In the genomic region with DNA sequence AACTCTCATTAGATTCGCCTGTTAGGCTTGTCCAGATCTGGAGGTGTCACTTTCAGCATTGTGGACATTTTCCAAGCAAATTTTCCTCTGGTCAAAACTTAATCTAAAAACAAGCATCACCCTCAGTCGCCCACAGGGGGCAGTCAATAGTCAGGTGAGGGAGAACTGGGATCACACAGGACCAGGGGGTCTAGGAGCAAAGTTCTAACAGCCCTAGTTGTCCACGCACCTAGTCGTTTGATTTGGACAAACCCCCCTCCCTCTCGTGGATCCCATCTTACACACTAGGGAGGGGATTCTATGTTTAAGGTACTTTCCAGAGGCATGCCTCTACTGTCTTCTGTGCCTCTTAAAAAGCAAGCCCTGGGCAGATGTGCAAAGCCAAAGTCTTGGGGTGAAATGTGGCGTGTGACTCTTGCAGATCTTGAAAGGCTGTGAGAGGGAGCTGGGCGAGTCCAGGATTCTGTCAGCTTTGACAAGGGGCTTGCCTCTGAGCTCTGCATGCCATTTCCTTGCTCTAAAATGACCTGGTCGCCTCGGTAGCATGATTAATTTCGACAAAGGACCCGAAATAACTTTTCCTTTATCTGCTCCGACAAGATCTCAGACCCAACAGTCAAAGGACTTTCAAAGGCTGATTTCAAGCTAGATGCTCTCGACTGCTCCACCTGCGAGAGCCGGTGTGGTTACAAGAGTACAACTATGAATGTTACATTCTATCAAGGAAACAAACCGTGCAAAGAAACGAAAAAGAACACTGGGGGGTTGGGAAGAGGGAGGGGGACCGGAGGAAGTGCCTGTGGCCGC, we compare ENCODE assay signal across 8 mouse cellular contexts. TPM values are rescaled to one million over a fixed set of nuclear protein-coding genes. Genes with fewer than 3 reads are reported as not detected.
DNase-seq lines count a peak whose midpoint lies in the region; ATAC-seq lines count a peak whose summit lies in the region.

No protein-coding gene starts in this region.

- H3K4me2 ChIP-seq in forebrain, embryonic 13.5 days: peak overlapping the region; percentile 99
- peak overlapping the region; percentile 97 for H3K4me2 ChIP-seq in intestine, embryonic 14.5 days (ENCODE audit: low read length)

- H3K9me3 ChIP-seq in forebrain, embryonic 13.5 days (replicated peaks): no peaks in the 10 kb centered on the region
- no peaks in the 10 kb centered on the region for H3K9me3 ChIP-seq in intestine, embryonic 14.5 days (ENCODE audit: control insufficient read depth, low read length)

- DNase-seq in urinary bladder, postnatal 14 days (ENCODE audit: low spot score): peak; percentile 18
- DNase-seq in urinary bladder, postnatal 36 days (ENCODE audit: low spot score in 2 of 2): no peak
- DNase-seq in intestine, embryonic 14.5 days (ENCODE audit: low spot score): peak; percentile 76
- peak; percentile 20 to 42 for DNase-seq in lung, adult 18-20 months
- peak; percentile 85 for DNase-seq in thymus, postnatal 4 days

- peaks cover 34% of the 10 kb centered on the region for H3K27me3 ChIP-seq in forebrain, embryonic 13.5 days
- peaks cover 45% of the 10 kb centered on the region for H3K27me3 ChIP-seq in intestine, embryonic 14.5 days (replicated peaks; ENCODE audit: control insufficient read depth, insufficient read depth, low read length)

- 0 out of 2 replicates have a peak, but pooled peaks have one; percentile 7 for ATAC-seq in cerebellum, adult (ENCODE audit: insufficient number of reproducible peaks, low FRiP score, low TSS enrichment)
- ATAC-seq in forebrain, embryonic 13.5 days: no peak
- ATAC-seq in intestine, embryonic 14.5 days (replicated peaks; ENCODE audit: low FRiP score, low TSS enrichment, low read depth): no peak
- ATAC-seq in neutrophil, adult 5-6 weeks (ENCODE audit: extremely low read depth, insufficient number of reproducible peaks, low FRiP score, poor library complexity, severe bottlenecking): peak; percentile 42

- H3K36me3 ChIP-seq in forebrain, embryonic 13.5 days (ENCODE audit: poor library complexity, severe bottlenecking): no peaks in the 10 kb centered on the region; the same call in 1 of the 2 replicates
- no peaks in the 10 kb centered on the region; the same call in 1 of the 2 replicates for H3K36me3 ChIP-seq in intestine, embryonic 14.5 days (ENCODE audit: control insufficient read depth, insufficient read depth, low read length)

- no peak overlapping the region for H3K27ac ChIP-seq in forebrain, embryonic 13.5 days
- no peak overlapping the region for H3K27ac ChIP-seq in intestine, embryonic 14.5 days (ENCODE audit: low read depth)

- H3K4me3 ChIP-seq in forebrain, embryonic 13.5 days: peak overlapping the region; percentile 69
- peak overlapping the region; percentile 63 for H3K4me3 ChIP-seq in intestine, embryonic 14.5 days (ENCODE audit: low read depth, low read length)

- H3K9ac ChIP-seq in forebrain, embryonic 13.5 days: peak overlapping the region; percentile 68
- peak overlapping the region; percentile 65; the same call in 1 of the 2 replicates for H3K9ac ChIP-seq in intestine, embryonic 14.5 days (ENCODE audit: low read length)

- 4% methylated on average over 19 of the region's 19 CpGs for WGBS in forebrain, embryonic 13.5 days
- WGBS in intestine, embryonic 14.5 days: 6% methylated on average over 19 of the region's 19 CpGs

- peaks cover 22% of the 10 kb centered on the region for H3K4me1 ChIP-seq in forebrain, embryonic 13.5 days
- H3K4me1 ChIP-seq in intestine, embryonic 14.5 days (replicated peaks; ENCODE audit: control insufficient read depth, insufficient read depth, low read length): peaks cover 6% of the 10 kb centered on the region; the same call in 1 of the 2 replicates

RNA-seq across cellular contexts. Expression of a gene that starts 2.5 kb away (rescaled TPM):
- polyA plus RNA-seq in forebrain, embryonic 13.5 days (2015; fragmentation: Nextera tagmentation; extraction: Ambion mirVana): 5.6 and 6.2 TPM in 2 replicates
- 6.5 and 6.6 TPM in 2 replicates for polyA plus RNA-seq in intestine, embryonic 14.5 days (2014; fragmentation: Nextera tagmentation; extraction: Ambion mirVana)
- 10.6 and 10.8 TPM in 2 replicates for total RNA-seq in neutrophil, adult 5-6 weeks (2017)

Comparison
In these comparisons a context has a peak if more than half of its experiments do, and no peak if none do; other contexts are left out.
1. DNase-seq: peak in urinary bladder, postnatal 14 days (single experiment), intestine, embryonic 14.5 days (single experiment), lung, adult 18-20 months (2 of 2) and thymus, postnatal 4 days (single experiment); none in urinary bladder, postnatal 36 days (0 of 2).
2. ATAC-seq: peak in cerebellum, adult (single experiment) and neutrophil, adult 5-6 weeks (single experiment); none in forebrain, embryonic 13.5 days (single experiment) and intestine, embryonic 14.5 days (single experiment).